Mouse (Mus musculus) lung, postnatal 0 days (tissue): ENCODE measurements around the gene H2al1m. TPM values are rescaled to one million over a fixed set of nuclear protein-coding genes. Genes with fewer than 3 reads are reported as not detected.
"Not testable (repeated sequence)": the region's sequence is repeated elsewhere in the genome, so short reads cannot be mapped to it uniquely, and the experiment has no call there.

Experiments used
- ATAC-seq: fragments of 200-750 bp; cut with Nextera tagmentation; 2 replicates; pipeline ENCODE4 v1.8.0; 2017; ENCODE audit warnings: moderate library complexity
- DNase-seq: peaks from one replicate; pipeline ENCODE4 v3.0.0-alpha.2; 2016; ENCODE audit warnings: low spot score
- H3K27ac ChIP-seq: fragments of 300-500 bp; sonication (generic); 2 replicates; pipeline ENCODE4 v1.5.1; 2014; ENCODE audit warnings: antibody characterized with exemption, mild to moderate bottlenecking, low read length, mixed read lengths
- H3K27me3 ChIP-seq: fragments of 300-500 bp; sonication (generic); replicated peaks from 2 replicates; pipeline ENCODE4 v1.6.1; 2014; ENCODE audit warnings: low read length, mixed read lengths; ENCODE audit not compliant: insufficient read depth
- H3K36me3 ChIP-seq: fragments of 300-500 bp; sonication (generic); 2 replicates; pipeline ENCODE4 v1.6.1; 2014; ENCODE audit warnings: low read length, mixed read lengths; ENCODE audit not compliant: insufficient read depth
- H3K4me1 ChIP-seq: fragments of 300-500 bp; sonication (generic); 2 replicates; pipeline ENCODE4 v1.6.1; 2014; ENCODE audit warnings: antibody characterized with exemption, low read depth, low read length, mixed read lengths; ENCODE audit not compliant: insufficient read depth
- H3K4me2 ChIP-seq: fragments of 300-500 bp; sonication (generic); replicated peaks from 2 replicates; pipeline ENCODE4 v1.6.1; 2014; ENCODE audit warnings: low read depth, mild to moderate bottlenecking, low read length, moderate library complexity, mixed read lengths
- H3K4me3 ChIP-seq: fragments of 300-500 bp; sonication (generic); 2 replicates; pipeline ENCODE4 v1.5.1; 2014; ENCODE audit warnings: low read depth, low read length
- H3K9ac ChIP-seq: fragments of 300-500 bp; sonication (generic); replicated peaks from 2 replicates; pipeline ENCODE4 v1.6.1; 2014; ENCODE audit warnings: low read depth, mild to moderate bottlenecking
- H3K9me3 ChIP-seq: fragments of 300-500 bp; sonication (generic); 2 replicates; pipeline ENCODE4 v1.6.1; 2016; ENCODE audit warnings: low read length, mixed read lengths
- CTCF ChIP-seq: IDR thresholded peaks from 2 replicates; pipeline ENCODE4 v1.5.1; 2016; ENCODE audit warnings: antibody characterized with exemption, mild to moderate bottlenecking
- EP300 ChIP-seq: IDR thresholded peaks from 2 replicates; pipeline ENCODE4 v1.6.1; 2016; ENCODE audit warnings: antibody characterized with exemption, mild to moderate bottlenecking, control low read depth
- WGBS: fragments of 180-500 bp; shearing (Covaris S2); extraction: QIAGEN DNeasy Blood & Tissue Kit; methylation state at CpG from one replicate; pipeline ENCODE4 v1.1.7; 2014; 5-methylcytosine and 5-hydroxymethylcytosine counted together
- polyA plus RNA-seq: library from polyadenylated mRNA; unstranded; fragments of >200 nt; fragmentation: Nextera tagmentation; extraction: Ambion mirVana; gene quantifications from 2 replicates; pipeline ENCODE4 v1.2.1, GENCODE M21; 2015

Gene H2al1m
- polyA plus RNA-seq, 1 experiment from 2014 or later: not detected

DNA sequence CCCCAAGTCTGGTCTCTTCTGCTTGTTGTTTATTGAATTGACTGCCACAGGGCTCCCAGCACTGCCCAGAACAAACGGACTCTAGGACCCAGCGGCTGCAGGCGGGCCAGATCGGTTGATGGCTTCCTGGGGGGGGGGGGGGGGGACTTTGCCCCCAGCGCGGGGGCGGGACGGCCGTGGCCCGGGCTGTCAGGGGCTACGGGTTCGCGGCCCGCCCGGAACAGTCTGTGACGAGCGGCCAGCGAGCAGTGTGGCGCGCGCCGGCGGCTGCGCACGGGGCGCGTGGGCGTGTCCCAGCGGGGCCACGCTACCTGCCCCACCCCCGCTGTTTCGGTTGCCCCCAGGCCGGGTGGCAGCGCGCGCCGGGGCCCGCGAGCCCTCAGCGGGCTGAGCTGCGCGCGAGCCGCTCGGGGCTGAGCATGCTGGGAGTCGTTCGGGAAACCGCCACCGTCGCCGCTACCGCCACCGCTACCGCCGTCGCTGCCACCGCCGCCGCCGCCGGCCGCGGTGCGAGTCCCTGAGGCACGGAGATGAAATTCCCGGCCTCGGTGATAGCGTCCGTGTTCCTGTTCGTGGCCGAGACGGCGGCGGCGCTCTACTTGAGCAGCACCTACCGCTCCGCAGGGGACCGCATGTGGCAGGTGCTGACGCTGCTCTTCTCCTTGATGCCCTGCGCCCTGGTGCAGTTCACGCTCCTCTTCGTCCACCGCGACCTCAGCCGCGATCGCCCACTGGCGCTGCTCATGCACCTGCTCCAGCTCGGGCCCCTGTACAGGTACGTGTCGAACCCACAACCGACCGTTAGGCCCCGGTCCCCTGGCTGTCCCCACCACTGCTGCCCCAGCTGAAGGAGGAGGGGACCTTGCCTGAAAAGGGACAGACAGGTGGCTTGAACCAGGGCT is 10.9 kb upstream of the H2al1m start, which contains the start of gene Xk:
Gene Xk, plus strand, starts transcription at position 297 of the 902 bp plus-strand sequence.
- TF ChIP-seq EP300: no peak
- peak; percentile 17; the same call in 1 of the 2 replicates for TF ChIP-seq CTCF
- WGBS: 9% methylated on average over 28 of the region's 94 CpGs
- 0 out of 2 replicates have a peak within 1 kb of the TSS, but pooled peaks have one; percentile 20 for H3K27ac ChIP-seq
- no peak within 1 kb of the TSS for H3K9ac ChIP-seq
- no peaks in the 10 kb centered on the region for H3K4me1 ChIP-seq
- peak within 1 kb of the TSS; percentile 55 for H3K4me3 ChIP-seq
- DNase-seq (peak; percentile 64), ATAC-seq (peak; percentile 90)
- H3K36me3 ChIP-seq: no peaks in the 10 kb centered on the region
- H3K27me3 ChIP-seq: no peaks in the 10 kb centered on the region
- H3K9me3 ChIP-seq: no peaks in the 10 kb centered on the region
- peak within 1 kb of the TSS; percentile 52 for H3K4me2 ChIP-seq

DNA sequence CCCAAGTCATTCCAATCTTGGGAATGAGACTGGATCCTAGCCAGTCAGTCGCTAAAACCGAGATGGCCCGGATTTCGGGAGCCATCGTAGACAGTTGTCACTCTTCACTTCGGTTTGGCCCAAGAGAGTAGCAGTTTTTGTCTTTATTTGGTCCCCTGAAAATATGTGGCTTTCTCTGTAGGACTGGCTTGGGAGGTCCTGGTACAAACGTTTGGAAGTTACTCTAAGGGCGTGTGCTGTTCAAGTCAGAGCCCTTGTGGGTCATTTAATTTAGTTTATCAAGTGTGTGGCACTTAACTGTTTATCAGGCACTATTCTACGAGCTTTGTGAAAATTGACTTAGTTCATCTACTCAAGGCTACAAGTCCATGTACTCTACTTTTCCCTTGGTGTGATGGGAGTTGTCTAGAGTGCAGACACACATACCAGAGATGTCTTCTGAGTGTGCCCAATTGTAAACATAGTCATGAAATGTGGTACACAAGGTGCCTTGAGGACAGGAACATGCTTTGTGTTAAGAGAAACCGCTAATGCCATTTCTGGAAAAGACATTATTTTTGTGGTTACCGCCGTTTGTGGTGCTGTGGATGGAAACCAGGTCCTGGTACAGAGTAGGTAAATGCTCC is 10.1 kb upstream of the H2al1m start:
- Histone ChIP-seq H3K27me3 (no peaks in the 10 kb centered on the region), H3K4me2 (peak overlapping the region; percentile 52), H3K9me3 (no peaks in the 10 kb centered on the region), H3K4me3 (peak overlapping the region; percentile 55; the same call in 1 of the 2 replicates), H3K36me3 (no peaks in the 10 kb centered on the region), H3K27ac (no peak overlapping the region), H3K9ac (no peak overlapping the region), H3K4me1 (no peaks in the 10 kb centered on the region)
- DNase-seq (no peak), ATAC-seq (no peak)
- WGBS: 50% methylated on average over 12 of the region's 12 CpGs
- TF ChIP-seq EP300 (no peak), CTCF (no peak)

DNA sequence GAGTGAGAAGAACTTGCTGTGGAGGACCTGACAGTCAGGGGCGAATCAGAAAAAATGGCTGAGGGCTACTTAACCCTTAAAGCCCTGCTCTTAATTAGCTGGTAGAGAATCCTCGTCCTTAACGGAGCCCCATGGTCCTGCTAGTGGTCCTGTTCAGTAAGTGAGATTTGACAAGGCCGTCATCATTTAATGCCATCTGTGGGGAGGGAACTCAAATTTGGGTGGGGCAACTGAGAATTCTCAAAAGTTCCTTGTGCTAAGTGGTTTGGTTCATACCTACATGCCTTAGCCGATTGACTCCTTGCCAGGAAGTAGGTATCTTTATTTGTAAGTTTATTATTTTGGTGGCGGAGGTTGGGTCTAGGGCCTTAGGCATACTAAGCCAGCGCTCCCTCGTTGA is 9.2 kb upstream of the H2al1m start:
- Histone ChIP-seq H3K27me3 (no peaks in the 10 kb centered on the region), H3K27ac (no peak overlapping the region), H3K4me3 (no peak overlapping the region), H3K9ac (no peak overlapping the region), H3K9me3 (no peaks in the 10 kb centered on the region), H3K36me3 (no peaks in the 10 kb centered on the region), H3K4me1 (no peaks in the 10 kb centered on the region), H3K4me2 (no peak overlapping the region)
- no peak for DNase-seq
- no peak for ATAC-seq
- WGBS: 72% methylated on average over 8 of the region's 8 CpGs
- no peak for TF ChIP-seq EP300
- TF ChIP-seq CTCF: no peak

DNA sequence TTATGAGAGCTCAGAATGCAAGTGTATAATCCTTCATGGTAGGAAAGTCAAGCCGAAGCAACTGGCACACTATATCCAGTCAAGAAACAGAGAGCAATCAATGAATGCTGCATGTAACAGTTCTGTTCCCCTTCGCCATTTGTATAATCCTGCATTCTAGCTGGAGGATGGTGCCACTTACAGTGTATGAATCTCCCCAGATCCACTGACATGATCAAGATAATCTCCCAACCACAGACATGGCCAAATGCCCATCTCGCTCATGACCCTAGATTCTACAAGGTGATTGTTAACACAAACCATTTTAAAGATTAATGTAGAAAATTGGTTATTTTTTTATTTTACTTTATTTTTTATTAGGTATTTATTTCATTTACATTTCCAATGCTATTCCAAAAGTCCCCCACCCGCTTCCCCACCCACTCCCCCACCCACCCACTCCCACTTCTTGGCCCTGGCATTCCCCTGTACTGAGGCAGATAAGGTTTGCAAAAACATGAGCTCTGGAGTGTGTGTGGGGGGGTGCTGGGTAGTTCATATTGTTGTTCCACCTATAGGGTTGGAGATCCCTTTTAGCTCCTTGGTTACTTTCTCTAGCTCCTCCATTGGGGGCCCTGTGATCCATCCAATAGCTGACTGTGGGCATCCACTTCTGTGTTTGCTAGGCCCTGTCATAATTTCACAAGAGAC is 9.7 kb downstream of the H2al1m start:
- WGBS: 67% methylated on average over 3 of the region's 4 CpGs
- H3K27me3 ChIP-seq, H3K9me3 ChIP-seq, DNase-seq, H3K9ac ChIP-seq, ATAC-seq, H3K4me3 ChIP-seq, H3K4me1 ChIP-seq, H3K36me3 ChIP-seq, H3K4me2 ChIP-seq, H3K27ac ChIP-seq: not testable (repeated sequence)

DNA sequence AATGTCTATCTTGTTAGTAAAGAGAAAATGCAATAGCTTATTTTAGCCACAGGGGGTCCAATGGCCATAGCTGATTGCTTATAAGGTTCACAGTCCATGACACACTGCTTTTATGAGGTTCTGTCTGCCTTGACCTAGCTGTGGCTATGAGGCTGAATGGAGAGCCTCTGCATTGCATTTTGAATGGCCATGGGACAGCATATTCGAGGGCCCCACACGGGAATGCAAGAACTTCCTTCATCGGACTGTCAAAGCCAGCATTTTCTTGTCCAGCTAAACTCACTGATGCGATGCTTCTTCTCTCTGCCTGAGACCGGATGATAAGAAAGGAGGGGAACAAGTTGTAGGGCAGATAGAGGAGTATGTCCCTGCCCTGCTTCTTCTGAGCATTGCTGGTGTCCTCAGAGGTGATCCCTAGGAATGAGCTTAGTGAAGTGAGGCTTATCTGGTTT is 14.9 kb downstream of the H2al1m start:
- TF ChIP-seq EP300: no peak
- TF ChIP-seq CTCF: no peak
- ATAC-seq (no peak), DNase-seq (no peak)
- no peaks in the 10 kb centered on the region for H3K9me3 ChIP-seq
- no peak overlapping the region for H3K27ac ChIP-seq
- no peaks in the 10 kb centered on the region for H3K27me3 ChIP-seq
- no peak overlapping the region for H3K4me3 ChIP-seq
- no peak overlapping the region for H3K4me2 ChIP-seq
- no peak overlapping the region for H3K9ac ChIP-seq
- 83% methylated on average over 5 of the region's 5 CpGs for WGBS
- no peaks in the 10 kb centered on the region for H3K4me1 ChIP-seq
- H3K36me3 ChIP-seq: no peaks in the 10 kb centered on the region

DNA sequence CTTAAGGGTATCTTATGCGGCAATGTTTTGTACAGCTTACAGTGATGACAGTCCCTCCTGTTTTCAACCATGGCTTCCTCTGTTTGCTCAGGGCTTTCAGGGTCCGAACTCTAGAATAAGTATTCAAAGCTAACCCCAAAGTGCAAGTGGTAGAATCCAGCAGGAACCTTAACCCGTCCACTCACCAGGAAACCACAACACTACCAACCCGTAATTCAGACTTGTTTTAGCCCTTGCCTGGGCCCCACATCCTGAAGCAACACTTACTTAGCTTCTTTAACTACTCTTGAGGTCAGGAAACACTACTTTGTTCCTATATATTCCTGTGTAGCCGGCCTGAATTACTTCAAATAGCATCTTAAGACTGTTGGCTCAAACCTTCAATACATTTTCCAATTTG is 19.2 kb downstream of the H2al1m start:
- Histone ChIP-seq H3K9ac (no peak overlapping the region), H3K36me3 (no peaks in the 10 kb centered on the region), H3K4me1 (no peaks in the 10 kb centered on the region), H3K27me3 (no peaks in the 10 kb centered on the region), H3K4me2 (no peak overlapping the region), H3K9me3 (no peaks in the 10 kb centered on the region), H3K4me3 (no peak overlapping the region), H3K27ac (no peak overlapping the region)
- 61% methylated on average over 5 of the region's 5 CpGs for WGBS
- ATAC-seq (no peak), DNase-seq (no peak)
- TF ChIP-seq EP300: no peak
- TF ChIP-seq CTCF: no peak
